Mouse (Mus musculus): ENCODE results near the gene Smlr1. TPM values are rescaled to one million over a fixed set of nuclear protein-coding genes. Genes with fewer than 3 reads are reported as not detected.

Smlr1 gene
- total RNA-seq, 2 experiments from 2014 or later, result not detected

- ATAC-seq (replicated peaks; ENCODE audit: poor library complexity), result no peak
These were observed 36.6 kb downstream of the Smlr1 start for GRCm38 (mm10) chr10:25499323-25500071.

GRCm38 (mm10) chr10:25488456-25488855 is 47.6 kb downstream of the Smlr1 start:
- peak; percentile 97 for ATAC-seq (replicated peaks; ENCODE audit: poor library complexity)

DNA sequence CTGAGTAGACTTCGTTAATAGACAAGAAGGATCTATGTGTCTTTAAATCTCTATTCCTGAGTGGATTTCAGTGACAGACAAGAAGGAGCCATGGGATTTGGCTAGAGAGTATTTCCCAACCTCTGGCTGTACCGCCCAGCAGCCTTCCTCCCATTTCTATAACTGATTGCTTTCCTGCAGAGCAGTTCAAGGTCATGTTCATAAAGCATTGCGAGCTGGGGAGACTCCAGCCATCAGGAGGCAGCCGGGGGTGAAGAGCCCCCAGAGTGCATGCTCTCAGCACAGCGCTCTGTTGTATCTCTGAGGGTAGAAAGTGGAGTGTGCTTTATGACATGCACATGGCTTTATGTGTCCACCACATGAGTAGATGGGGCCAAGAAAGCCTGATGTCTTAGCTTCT is 53.3 kb downstream of the Smlr1 start:
- no peak for ATAC-seq (replicated peaks; ENCODE audit: poor library complexity)

GRCm38 (mm10) chr10:25479716-25480115 is 56.4 kb downstream of the Smlr1 start:
- ATAC-seq (replicated peaks; ENCODE audit: poor library complexity), result no peak

Other genes starting within 250 kb of the Smlr1 start
- 17.2 and 19.3 TPM in 2 replicates for gene Akap7, start 228.4 kb downstream of the Smlr1 start, total RNA-seq (2015)
- 18.8 and 24.4 TPM in 2 replicates for gene Akap7, start 228.4 kb downstream of the Smlr1 start, total RNA-seq (2017)
- 16.5 and 28.2 TPM in 2 replicates for gene Epb41l2, start 176.5 kb downstream of the Smlr1 start, total RNA-seq (2015)
- 19.1 and 24.6 TPM in 2 replicates for gene Epb41l2, start 176.5 kb downstream of the Smlr1 start, total RNA-seq (2017)